Mouse (Mus musculus) lung, adult 2 months (tissue): ENCODE measurements at regions not wholly inside any gene's neighbourhood (a gene's known extent, or its start where the extent isn't known, plus 50 kb on each side); places are given as distances from the start of the nearest gene placed in this dataset.

ENCODE experiments used
- CTCF ChIP-seq: fragments of 200-500 bp; IDR thresholded peaks from 2 replicates; pipeline ENCODE4 v1.5.1; 2011; ENCODE audit warnings: mild to moderate bottlenecking, low read length, control low read depth; ENCODE audit not compliant: insufficient read depth
- POLR2A ChIP-seq: fragments of 200-500 bp; IDR thresholded peaks from 2 replicates; pipeline ENCODE4 v1.6.1; 2011; ENCODE audit warnings: low read depth, mild to moderate bottlenecking, control low read depth, low read length, borderline replicate concordance; ENCODE audit errors: extremely low read depth

DNA sequence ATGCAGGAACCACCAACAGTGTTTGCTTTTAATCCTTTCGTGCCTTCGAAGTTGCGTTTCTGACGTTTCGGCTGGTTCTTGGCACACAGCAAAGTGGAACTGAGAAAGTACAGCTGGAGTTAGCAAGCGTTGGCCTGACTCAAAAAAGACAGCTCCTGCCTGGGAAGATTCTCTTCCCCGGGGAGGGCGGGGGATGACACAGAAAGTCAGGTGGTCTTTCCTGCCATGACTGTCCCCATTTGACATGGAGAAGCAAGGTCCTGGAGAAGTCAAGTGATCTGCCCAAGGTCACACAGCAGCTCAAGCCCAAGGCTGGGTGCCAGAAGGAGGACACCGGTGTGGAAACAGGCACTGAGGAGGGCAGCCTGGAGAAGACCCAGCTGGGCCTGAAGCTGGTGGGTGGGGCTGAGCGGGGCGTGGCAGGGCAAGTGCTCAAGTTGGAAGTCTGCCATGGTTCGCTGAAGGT lies 411.4 kb downstream of the Matn1 start:
- no peak for TF ChIP-seq CTCF
- TF ChIP-seq POLR2A, result no peak
